Mouse (Mus musculus) lung, postnatal 0 days (tissue): ENCODE measurements around the gene Dbr1. TPM values are rescaled to one million over a fixed set of nuclear protein-coding genes. Genes with fewer than 3 reads are reported as not detected.
"Not testable (repeated sequence)": the region's sequence is repeated elsewhere in the genome, so short reads cannot be mapped to it uniquely, and the experiment has no call there.

Experiments used
- ATAC-seq: fragments of 200-750 bp; cut with Nextera tagmentation; 2 replicates; pipeline ENCODE4 v1.8.0; 2017; ENCODE audit warnings: moderate library complexity
- DNase-seq: peaks from one replicate; pipeline ENCODE4 v3.0.0-alpha.2; 2016; ENCODE audit warnings: low spot score
- H3K27ac ChIP-seq: fragments of 300-500 bp; sonication (generic); 2 replicates; pipeline ENCODE4 v1.5.1; 2014; ENCODE audit warnings: antibody characterized with exemption, mild to moderate bottlenecking, low read length, mixed read lengths
- H3K27me3 ChIP-seq: fragments of 300-500 bp; sonication (generic); replicated peaks from 2 replicates; pipeline ENCODE4 v1.6.1; 2014; ENCODE audit warnings: low read length, mixed read lengths; ENCODE audit not compliant: insufficient read depth
- H3K36me3 ChIP-seq: fragments of 300-500 bp; sonication (generic); 2 replicates; pipeline ENCODE4 v1.6.1; 2014; ENCODE audit warnings: low read length, mixed read lengths; ENCODE audit not compliant: insufficient read depth
- H3K4me1 ChIP-seq: fragments of 300-500 bp; sonication (generic); 2 replicates; pipeline ENCODE4 v1.6.1; 2014; ENCODE audit warnings: antibody characterized with exemption, low read depth, low read length, mixed read lengths; ENCODE audit not compliant: insufficient read depth
- H3K4me2 ChIP-seq: fragments of 300-500 bp; sonication (generic); replicated peaks from 2 replicates; pipeline ENCODE4 v1.6.1; 2014; ENCODE audit warnings: low read depth, mild to moderate bottlenecking, low read length, moderate library complexity, mixed read lengths
- H3K4me3 ChIP-seq: fragments of 300-500 bp; sonication (generic); 2 replicates; pipeline ENCODE4 v1.5.1; 2014; ENCODE audit warnings: low read depth, low read length
- H3K9ac ChIP-seq: fragments of 300-500 bp; sonication (generic); replicated peaks from 2 replicates; pipeline ENCODE4 v1.6.1; 2014; ENCODE audit warnings: low read depth, mild to moderate bottlenecking
- H3K9me3 ChIP-seq: fragments of 300-500 bp; sonication (generic); 2 replicates; pipeline ENCODE4 v1.6.1; 2016; ENCODE audit warnings: low read length, mixed read lengths
- CTCF ChIP-seq: IDR thresholded peaks from 2 replicates; pipeline ENCODE4 v1.5.1; 2016; ENCODE audit warnings: antibody characterized with exemption, mild to moderate bottlenecking
- EP300 ChIP-seq: IDR thresholded peaks from 2 replicates; pipeline ENCODE4 v1.6.1; 2016; ENCODE audit warnings: antibody characterized with exemption, mild to moderate bottlenecking, control low read depth
- WGBS: fragments of 180-500 bp; shearing (Covaris S2); extraction: QIAGEN DNeasy Blood & Tissue Kit; methylation state at CpG from one replicate; pipeline ENCODE4 v1.1.7; 2014; 5-methylcytosine and 5-hydroxymethylcytosine counted together
- polyA plus RNA-seq: library from polyadenylated mRNA; unstranded; fragments of >200 nt; fragmentation: Nextera tagmentation; extraction: Ambion mirVana; gene quantifications from 2 replicates; pipeline ENCODE4 v1.2.1, GENCODE M21; 2015

The Dbr1 gene
- polyA plus RNA-seq, 1 experiment from 2014 or later = 15.8 TPM

DNA sequence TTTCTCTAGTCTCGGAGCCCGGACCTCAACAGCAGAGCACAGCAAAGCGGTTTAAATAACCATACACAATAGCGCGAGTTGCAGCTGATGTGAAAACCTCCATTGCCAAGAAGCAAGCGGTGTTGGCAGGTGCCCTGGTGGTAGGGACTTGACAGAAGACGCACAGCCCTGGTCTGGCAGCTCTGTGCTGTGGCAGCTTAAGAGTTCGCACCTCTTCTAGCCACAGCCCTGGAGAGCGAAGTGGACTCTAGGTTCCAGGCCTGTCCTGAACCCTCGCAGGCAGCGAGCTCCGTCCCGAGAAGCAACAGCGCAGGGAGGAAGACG lies 7.6 kb upstream of the Dbr1 start:
- 1% methylated on average over 15 of the region's 15 CpGs for WGBS
- no peak for DNase-seq
- ATAC-seq = no peak

DNA sequence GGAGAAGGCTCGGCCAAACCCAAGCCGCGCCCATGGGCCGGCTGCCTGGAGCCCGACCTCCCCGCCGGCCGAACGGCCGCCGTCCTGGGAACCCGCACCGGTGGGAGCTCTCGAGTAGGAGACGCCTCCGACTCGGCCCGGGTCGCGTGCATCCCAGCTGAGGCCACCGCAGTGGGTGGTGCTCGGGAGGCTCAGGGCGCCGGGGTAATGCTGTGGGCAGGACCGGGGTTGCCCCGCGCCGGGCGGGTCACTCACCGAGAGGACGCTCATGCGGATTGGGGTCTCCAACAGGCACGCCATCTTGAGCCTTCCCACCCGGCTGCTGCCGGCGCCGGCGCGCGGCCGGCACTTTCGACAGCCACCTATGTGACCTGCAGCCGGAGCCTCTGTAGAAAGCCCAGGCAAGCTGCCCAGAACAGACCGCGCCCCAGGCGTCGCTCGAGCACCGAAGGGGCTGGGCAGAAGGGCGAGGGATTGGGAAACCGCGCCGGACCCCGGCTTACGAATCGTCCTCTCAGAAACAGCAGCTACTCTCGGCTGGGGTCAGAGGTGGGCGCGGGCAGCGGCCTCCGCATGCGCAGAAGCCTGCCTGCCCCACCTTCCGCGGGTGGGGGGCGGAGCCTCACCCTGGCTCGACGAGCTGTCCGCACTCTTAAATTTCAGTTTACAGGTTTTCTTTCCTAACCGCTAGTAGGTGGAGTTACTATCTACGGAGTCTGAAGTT lies 7.1 kb upstream of the Dbr1 start, which contains the start of gene Armc8:
Armc8 (minus strand) TSS at position 553 of the 724 bp plus-strand sequence.
- Histone ChIP-seq H3K9me3 (no peaks in the 10 kb centered on the region), H3K36me3 (no peaks in the 10 kb centered on the region), H3K27me3 (no peaks in the 10 kb centered on the region), H3K4me3 (peak within 1 kb of the TSS; percentile 90), H3K9ac (peak within 1 kb of the TSS; percentile 89), H3K4me1 (peaks cover 7% of the 10 kb centered on the region; the same call in 1 of the 2 replicates), H3K27ac (peak within 1 kb of the TSS; percentile 99), H3K4me2 (peak within 1 kb of the TSS; percentile 87)
- WGBS = 2% methylated on average over 67 of the region's 70 CpGs
- TF ChIP-seq CTCF = no peak; the same call in 1 of the 2 replicates
- TF ChIP-seq EP300 = no peak
- peak; percentile 96 for DNase-seq
- ATAC-seq = peak; percentile 97

More for the DNA sequence above, 7.6 kb upstream of the Dbr1 start:
- peak overlapping the region; percentile 90 for H3K4me3 ChIP-seq
- H3K27me3 ChIP-seq = no peaks in the 10 kb centered on the region
- TF ChIP-seq EP300 = no peak
- TF ChIP-seq CTCF = peak; percentile 33
- H3K9ac ChIP-seq = peak overlapping the region; percentile 89
- no peaks in the 10 kb centered on the region for H3K36me3 ChIP-seq
- H3K9me3 ChIP-seq = no peaks in the 10 kb centered on the region
- H3K4me1 ChIP-seq = peaks cover 7% of the 10 kb centered on the region; the same call in 1 of the 2 replicates
- H3K4me2 ChIP-seq = peak overlapping the region; percentile 87
- peak overlapping the region; percentile 99 for H3K27ac ChIP-seq

DNA sequence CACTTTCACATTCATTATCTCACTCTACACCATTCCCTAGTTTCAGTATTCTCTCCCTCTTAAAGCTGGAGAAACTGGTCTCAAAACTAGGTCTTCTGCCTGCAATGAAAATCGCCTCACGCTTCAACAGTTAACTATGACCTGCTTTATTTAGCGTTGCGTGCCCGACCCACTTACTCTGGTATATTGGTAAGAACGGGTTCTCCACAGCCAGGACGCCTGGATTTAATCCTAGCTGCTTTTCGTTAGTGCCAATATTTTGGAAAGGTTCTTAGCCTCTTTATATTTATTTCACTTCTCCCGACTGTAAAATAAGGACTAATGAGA lies 6.6 kb upstream of the Dbr1 start:
- TF ChIP-seq CTCF = no peak
- no peak for TF ChIP-seq EP300
- 2% methylated on average over 9 of the region's 9 CpGs for WGBS
- peak overlapping the region; percentile 87 for H3K4me2 ChIP-seq
- peak overlapping the region; percentile 90 for H3K4me3 ChIP-seq
- H3K9me3 ChIP-seq = no peaks in the 10 kb centered on the region
- peak overlapping the region; percentile 89 for H3K9ac ChIP-seq
- H3K36me3 ChIP-seq = no peaks in the 10 kb centered on the region
- H3K4me1 ChIP-seq = peaks cover 7% of the 10 kb centered on the region; the same call in 1 of the 2 replicates
- no peak for DNase-seq
- ATAC-seq = peak; percentile 47; the same call in 1 of the 2 replicates
- peak overlapping the region; percentile 99 for H3K27ac ChIP-seq
- H3K27me3 ChIP-seq = no peaks in the 10 kb centered on the region

DNA sequence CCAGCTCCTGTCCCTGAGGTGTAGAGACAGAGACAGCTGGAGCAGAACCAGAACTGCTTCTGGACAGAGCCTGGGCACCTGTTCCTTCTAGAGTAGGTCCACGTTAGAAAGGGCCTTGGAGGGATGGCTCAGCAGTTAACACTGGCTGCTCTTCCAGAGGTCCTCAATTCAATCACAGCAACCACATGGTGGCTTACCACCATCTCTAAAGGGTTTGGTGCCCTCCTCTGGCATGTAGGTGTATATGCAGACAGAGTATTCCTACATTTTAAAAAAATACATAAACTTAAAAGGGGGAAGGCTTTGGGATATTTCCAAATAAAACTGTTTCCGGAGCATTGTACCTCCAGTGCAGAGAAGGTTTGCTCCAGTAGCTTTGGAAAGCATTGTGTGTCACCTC lies 5.1 kb downstream of the Dbr1 start:
- Histone ChIP-seq H3K27ac (no peak overlapping the region), H3K36me3 (peaks cover 12% of the 10 kb centered on the region; the same call in 1 of the 2 replicates), H3K4me1 (peaks cover 2% of the 10 kb centered on the region; the same call in 1 of the 2 replicates), H3K4me3 (no peak overlapping the region), H3K27me3 (no peaks in the 10 kb centered on the region), H3K4me2 (no peak overlapping the region), H3K9me3 (no peaks in the 10 kb centered on the region), H3K9ac (no peak overlapping the region)
- 28% methylated on average over 2 of the region's 2 CpGs for WGBS
- ATAC-seq = peak; percentile 67
- peak; percentile 87 for DNase-seq
- peak; percentile 83 for TF ChIP-seq CTCF
- no peak for TF ChIP-seq EP300

DNA sequence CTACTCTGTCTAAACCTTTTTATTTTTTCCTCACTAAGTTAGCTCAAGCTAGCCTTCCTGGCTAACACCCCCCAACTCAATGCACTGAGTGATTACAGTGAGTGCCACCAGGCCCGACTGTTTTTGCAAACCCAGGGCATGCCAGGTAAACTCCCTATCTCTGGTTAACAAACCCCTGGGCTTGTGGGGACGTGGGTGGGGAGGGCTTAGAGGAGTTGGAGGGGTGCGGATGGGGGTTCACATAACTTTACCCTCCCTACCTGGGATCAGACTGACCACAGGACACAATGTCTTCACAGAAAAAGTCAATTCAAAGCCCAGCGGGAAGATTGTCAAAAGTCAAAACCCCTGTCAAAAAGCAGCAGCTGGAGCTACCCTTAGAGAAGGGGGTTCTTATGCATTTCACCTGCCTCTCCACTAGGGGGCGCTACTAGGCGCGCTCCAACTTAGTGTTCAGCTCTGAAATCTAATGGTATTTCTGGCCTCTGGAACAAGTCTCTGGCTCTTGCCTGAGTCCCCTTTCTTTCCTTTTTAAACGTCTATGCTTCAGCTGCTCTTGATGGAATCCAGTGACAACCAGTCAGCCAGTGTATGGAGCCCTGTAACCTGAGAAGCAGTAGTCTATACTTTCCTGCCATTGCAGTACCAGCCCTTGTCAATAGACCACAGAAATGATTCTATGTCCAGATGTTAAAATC lies 12.1 kb downstream of the Dbr1 start:
- no peak overlapping the region for H3K4me2 ChIP-seq
- H3K27ac ChIP-seq = no peak overlapping the region
- peak; percentile 89 for TF ChIP-seq CTCF
- TF ChIP-seq EP300 = no peak
- no peaks in the 10 kb centered on the region for H3K4me1 ChIP-seq
- no peaks in the 10 kb centered on the region for H3K9me3 ChIP-seq
- peak; percentile 55 for ATAC-seq
- H3K36me3 ChIP-seq = 0 out of 2 replicates have a peak, but pooled peaks cover 7% of the 10 kb centered on the region
- WGBS = 26% methylated on average over 8 of the region's 8 CpGs
- H3K27me3 ChIP-seq = no peaks in the 10 kb centered on the region
- no peak overlapping the region for H3K9ac ChIP-seq
- DNase-seq = peak; percentile 78
- H3K4me3 ChIP-seq = no peak overlapping the region

DNA sequence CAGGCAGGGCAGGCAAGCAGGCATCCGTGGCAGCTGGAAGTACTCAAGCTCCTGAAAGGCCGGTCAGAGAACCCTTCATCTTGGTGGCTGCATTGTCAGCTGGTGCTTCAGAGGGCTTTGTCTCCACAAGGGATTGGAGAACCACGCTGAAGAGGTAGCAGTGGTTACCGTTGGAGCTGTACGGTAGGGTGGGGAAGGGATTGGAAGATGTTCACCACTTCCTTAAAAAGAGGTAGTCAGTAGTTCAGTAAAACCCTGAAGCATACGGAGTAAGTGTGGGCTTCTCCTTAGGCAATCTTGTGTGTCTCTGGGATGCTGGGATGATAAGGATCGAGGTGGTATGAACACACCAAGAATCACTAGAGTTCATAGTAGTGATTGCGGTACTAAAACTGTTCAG lies 15.5 kb downstream of the Dbr1 start:
- Histone ChIP-seq H3K27me3 (no peaks in the 10 kb centered on the region), H3K4me2 (no peak overlapping the region), H3K9me3 (no peaks in the 10 kb centered on the region), H3K36me3 (no peaks in the 10 kb centered on the region), H3K4me1 (no peaks in the 10 kb centered on the region), H3K27ac (no peak overlapping the region), H3K4me3 (no peak overlapping the region), H3K9ac (no peak overlapping the region)
- ATAC-seq = no peak
- DNase-seq = no peak
- WGBS = 60% methylated on average over 8 of the region's 8 CpGs
- TF ChIP-seq CTCF (no peak), EP300 (no peak)

DNA sequence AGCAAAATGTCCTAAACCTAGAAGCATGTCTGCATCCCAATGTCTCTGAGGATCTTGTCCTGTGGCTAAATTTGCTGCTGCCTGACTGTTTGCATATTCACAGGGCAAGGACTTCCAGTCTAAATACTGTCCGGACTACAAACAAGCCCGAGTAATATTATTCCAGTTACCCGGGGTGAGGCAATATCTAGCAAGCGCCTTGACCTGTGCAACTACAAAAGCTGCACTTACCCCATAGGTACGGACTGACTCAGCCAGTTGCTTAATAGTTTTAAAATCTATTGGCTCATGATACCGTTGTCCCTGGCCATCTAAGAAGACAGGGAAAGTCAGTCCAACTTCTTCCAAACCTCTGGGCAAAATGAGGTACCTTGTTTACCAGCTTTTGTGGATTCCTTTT lies 23.5 kb downstream of the Dbr1 start:
- H3K9me3 ChIP-seq, DNase-seq, H3K27me3 ChIP-seq, H3K4me3 ChIP-seq, H3K9ac ChIP-seq, H3K4me1 ChIP-seq, ATAC-seq, H3K4me2 ChIP-seq, H3K36me3 ChIP-seq, H3K27ac ChIP-seq: not testable (repeated sequence)
- 91% methylated on average over 6 of the region's 6 CpGs for WGBS
